Mouse (Mus musculus): ENCODE results near the gene Pla2g4e. TPM values are rescaled to one million over a fixed set of nuclear protein-coding genes. Genes with fewer than 3 reads are reported as not detected.

Gene Pla2g4e
- total RNA-seq (2022) = 10 to 100 TPM; 24.1 to 25.4 (median 25.0) TPM

DNA sequence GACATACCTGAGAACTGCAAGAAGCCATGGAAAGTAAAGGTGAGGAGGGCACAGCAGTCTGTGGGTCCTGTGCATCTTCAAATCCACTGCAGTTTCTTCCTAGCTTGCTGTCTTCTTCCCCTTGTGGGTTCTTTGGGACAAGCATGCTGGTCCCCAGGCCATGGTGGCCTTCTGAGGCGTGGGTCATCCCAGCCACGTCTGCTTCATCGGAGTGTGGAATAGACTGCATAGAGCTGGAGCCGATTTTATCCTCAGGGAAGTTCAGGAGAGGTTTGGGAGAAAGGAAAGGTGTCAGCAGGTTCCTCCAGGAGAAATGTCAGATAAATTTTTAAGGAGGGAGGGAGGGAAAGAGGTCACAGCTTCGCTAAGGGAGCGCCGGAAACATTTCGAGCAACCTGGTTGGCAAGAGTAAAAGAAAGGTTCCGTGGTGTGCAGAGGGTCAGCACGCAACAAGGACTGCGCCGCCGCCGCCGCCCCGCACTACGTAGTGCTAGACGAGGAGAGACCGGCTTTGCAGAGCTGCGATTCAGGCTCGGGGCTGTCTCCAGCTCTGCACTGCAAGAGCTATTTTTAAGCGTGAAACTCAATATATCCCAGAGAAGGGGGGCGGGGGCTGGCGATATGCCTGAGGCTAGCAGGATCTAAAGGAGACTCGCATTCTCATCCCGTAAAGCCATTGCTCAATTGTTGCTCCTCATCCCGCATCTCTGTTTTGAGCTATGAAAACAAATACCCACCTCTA is at the start of gene Pla2g4e:
Gene Pla2g4e, minus strand, starts transcription at position 657 of the 742 bp plus-strand sequence.
- peak; percentile 52 to 66 for DNase-seq (ENCODE audit: low spot score in 2 of 2)

DNA sequence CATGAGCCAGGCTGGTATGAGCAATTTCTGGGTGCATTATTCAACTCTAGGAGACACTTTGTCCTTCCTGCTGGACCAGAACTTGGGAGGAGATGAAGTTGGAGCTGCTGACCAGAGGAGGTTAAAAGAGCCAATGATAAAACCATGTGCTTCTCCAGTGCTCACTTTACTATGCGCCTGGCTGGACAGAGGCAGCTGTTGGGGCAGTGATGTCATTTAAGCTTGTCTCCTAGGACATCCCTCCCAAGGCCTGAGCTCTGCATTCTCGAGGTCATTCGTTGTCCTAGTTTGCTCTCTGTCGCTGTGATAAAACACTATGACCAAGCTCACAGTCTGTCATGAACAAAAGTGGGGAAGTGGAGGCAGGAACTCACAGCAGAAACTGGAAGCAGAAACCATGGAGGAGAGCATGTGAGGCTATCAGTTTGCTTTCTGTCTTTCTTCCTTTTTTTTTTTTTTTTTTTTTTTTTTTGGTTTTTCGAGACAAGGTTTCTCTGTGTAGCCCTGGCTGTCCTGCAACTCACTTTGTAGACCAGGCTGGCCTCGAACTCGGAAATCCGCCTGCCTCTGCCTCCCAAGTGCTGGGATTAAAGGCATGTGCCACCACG is 46.4 kb upstream of the Pla2g4e start:
- no peak for DNase-seq (ENCODE audit: low spot score in 2 of 2)

- DNase-seq (ENCODE audit: low spot score in 2 of 2) = no peak
Observed at GRCm38 (mm10) chr2:120288995-120289394, 43.9 kb upstream of the Pla2g4e start, which contains the start of gene Pla2g4d. Gene Pla2g4d, minus strand, starts transcription at chr2:120289197.

GRCm38 (mm10) chr2:120288401-120288800 is 43.3 kb upstream of the Pla2g4e start:
- DNase-seq (ENCODE audit: low spot score in 2 of 2) = no peak

GRCm38 (mm10) chr2:120285639-120286038 is 40.5 kb upstream of the Pla2g4e start:
- DNase-seq (ENCODE audit: low spot score in 2 of 2) = no peak

DNA sequence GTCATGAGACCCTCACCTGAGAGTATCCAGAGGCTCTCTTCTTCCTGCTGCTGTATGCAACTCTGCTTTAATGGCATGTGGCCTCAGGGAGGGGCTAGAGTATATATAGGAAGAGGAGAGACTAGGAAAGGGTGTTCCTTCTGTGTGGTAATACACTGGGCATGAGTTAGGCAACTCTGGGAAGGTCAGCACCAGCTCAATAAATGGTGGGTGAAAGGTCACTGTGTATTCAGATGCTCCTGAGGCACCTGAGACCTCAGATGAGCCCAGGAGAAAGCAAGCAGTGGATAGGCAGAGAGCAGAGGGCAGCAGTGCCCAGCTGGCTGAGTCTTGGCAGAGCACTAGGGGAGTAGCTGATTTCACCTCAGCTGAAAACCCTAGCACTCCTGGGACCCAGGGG is 39.6 kb upstream of the Pla2g4e start:
- no peak for DNase-seq (ENCODE audit: low spot score in 2 of 2)

GRCm38 (mm10) chr2:120284094-120284493 is 39.0 kb upstream of the Pla2g4e start:
- DNase-seq (ENCODE audit: low spot score in 2 of 2) = no peak

- no peak for DNase-seq (ENCODE audit: low spot score in 2 of 2)
Observed at GRCm38 (mm10) chr2:120283550-120283949, 38.4 kb upstream of the Pla2g4e start.

DNA sequence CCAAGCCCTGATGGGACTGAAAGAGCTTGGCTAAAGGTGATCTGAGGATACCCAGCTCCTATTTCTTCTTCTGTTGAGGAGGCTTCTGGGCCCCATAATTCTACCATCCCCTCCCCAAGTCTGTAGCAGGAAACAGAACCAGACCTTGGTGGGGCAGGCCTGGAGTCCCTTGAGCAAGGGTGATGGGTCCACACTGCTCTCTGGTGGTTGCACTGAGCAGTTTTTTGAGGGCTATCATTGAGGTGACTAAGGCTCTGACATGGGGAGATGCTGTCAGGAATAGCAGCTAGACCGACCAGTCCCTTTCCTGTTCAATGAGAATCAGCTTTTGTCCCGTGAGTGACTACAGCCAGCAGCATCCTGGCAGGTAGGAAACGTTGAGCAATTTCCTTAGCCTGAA is 36.1 kb upstream of the Pla2g4e start:
- DNase-seq (ENCODE audit: low spot score in 2 of 2) = no peak

DNA sequence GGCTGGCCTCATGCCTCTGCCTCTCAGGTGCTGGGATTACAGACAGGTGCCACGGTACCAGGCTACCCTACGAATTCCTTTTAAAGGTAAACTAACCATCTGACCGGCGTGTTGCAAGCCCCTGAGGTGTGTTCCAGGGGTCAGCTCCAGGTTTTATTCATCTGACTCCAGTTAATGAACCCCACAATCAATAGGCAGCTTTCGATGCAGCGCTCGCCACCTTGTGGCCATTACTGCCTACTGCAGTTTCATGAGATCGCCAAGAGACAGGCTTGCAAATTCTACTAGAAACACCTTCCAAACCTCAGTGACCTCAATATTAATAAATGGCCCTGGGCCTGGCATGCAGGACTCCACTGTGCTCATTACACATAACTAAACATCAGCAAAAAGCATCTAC is 34.8 kb upstream of the Pla2g4e start:
- peak; percentile 27 to 32 for DNase-seq (ENCODE audit: low spot score in 2 of 2)

- no peak for DNase-seq (ENCODE audit: low spot score in 2 of 2)
Observed at GRCm38 (mm10) chr2:120276951-120277350, 31.8 kb upstream of the Pla2g4e start.

- DNase-seq (ENCODE audit: low spot score in 2 of 2) = no peak
Observed at GRCm38 (mm10) chr2:120268635-120269034, 23.5 kb upstream of the Pla2g4e start.

- no peak for DNase-seq (ENCODE audit: low spot score in 2 of 2)
Observed at GRCm38 (mm10) chr2:120265523-120265922, 20.4 kb upstream of the Pla2g4e start.

DNA sequence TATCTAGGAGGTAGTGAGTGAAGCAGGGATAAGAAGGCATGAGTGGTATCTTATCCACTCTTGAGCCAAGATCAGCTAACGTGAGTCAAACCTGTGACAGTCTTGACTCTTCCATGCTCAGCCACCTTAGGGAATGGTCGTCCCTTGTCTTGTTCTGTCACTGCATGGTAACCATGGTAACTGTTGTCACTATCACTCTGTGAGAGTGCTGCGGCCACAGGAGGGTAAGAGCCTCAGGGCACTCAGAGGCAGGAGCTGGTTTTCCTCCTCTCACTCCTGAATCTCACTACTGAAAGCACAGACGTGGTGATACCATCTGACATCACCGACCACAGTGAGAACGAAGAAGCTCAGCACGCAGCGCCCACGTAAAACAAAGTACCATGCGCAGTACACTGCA is 19.7 kb upstream of the Pla2g4e start:
- no peak for DNase-seq (ENCODE audit: low spot score in 2 of 2)

DNA sequence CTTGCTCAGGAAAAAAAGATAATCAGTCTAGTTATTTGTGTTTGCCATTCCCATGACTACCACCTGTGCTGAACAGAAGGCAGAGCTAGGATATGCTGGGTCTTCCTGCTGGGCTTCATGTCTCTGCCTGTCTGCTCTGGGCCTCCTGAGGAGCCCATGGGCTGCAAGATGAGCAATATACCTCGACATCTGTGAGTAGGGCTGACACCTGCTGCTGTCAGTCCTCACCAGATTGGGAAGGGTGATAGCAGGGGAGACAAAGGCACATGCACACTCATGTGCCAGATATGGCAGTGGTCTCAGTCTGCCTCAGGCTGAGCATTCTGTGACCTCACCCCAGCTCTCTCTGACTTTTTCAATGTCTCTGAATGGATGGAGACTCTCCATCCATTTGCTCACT is 17.7 kb upstream of the Pla2g4e start:
- no peak for DNase-seq (ENCODE audit: low spot score in 2 of 2)

- no peak for DNase-seq (ENCODE audit: low spot score in 2 of 2)
Observed at GRCm38 (mm10) chr2:120261346-120261745, 16.2 kb upstream of the Pla2g4e start.

- no peak for DNase-seq (ENCODE audit: low spot score in 2 of 2)
Observed at GRCm38 (mm10) chr2:120256259-120256658, 11.1 kb upstream of the Pla2g4e start.

DNA sequence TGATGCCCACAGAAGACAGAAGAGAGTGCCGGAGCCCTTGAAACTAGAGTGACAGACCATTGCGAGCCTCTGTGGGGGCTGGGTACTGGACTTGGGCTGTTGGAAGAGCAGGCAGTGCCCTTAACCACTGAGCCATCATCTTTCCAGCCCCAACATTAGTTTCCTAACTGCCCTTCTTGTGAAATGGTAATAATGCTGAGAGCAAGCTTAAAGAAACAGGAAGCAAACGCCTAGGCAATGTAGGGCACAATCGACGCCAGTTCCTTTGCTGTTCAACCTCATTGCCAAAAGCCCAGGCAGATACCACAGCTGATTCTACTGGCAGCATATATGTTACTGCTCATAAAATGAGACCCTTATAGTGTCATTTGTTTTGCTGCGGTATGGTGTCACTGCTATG is 7.5 kb upstream of the Pla2g4e start:
- DNase-seq (ENCODE audit: low spot score in 2 of 2) = no peak

GRCm38 (mm10) chr2:120245421-120246016 is 384 bp upstream of the Pla2g4e start:
- no peak for DNase-seq (ENCODE audit: low spot score in 2 of 2)

GRCm38 (mm10) chr2:120243995-120244394 is 1.1 kb downstream of the Pla2g4e start:
- DNase-seq (ENCODE audit: low spot score in 2 of 2) = no peak

DNA sequence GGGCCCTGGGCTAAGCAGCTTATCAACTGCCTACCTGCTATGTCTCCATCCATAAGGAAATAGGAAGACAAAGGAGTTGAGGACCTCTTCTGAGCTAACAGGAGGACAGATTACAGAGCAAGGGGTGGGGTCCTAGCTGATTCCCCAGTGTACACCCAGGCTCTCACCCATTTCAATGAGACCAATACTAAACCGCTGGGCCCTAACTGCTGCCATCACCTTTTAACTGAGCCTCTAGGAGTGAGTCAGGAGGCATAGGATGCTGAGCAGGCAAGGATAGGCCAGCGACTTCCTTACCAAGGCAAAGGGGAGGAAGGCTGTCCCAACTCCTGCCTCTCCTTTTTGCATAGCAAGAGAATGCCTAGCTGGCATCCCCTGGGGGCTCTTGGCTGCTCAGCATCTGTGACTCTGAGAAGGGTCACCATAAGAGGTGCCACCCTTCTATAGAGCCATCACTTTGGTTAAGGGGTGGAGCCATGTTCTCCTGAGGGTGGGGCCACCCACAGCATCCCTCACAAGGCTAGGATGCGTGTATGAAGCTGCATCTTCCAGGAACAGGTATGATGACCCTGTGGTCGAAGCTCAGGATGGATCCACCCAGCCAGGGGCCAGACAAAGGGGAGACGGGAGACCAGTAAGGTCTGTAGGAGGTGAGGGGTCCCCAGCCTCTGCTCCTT is 2.2 kb downstream of the Pla2g4e start:
- no peak for DNase-seq (ENCODE audit: low spot score in 2 of 2)

GRCm38 (mm10) chr2:120238733-120239132 is 6.4 kb downstream of the Pla2g4e start:
- peak in 1 of 2 experiments; percentile 36 for DNase-seq (ENCODE audit: low spot score in 2 of 2)

All from gastrocnemius, adult 8-10 months (tissue).